Comparison of ENCODE assay signal across 8 mouse cellular contexts in the genomic region with DNA sequence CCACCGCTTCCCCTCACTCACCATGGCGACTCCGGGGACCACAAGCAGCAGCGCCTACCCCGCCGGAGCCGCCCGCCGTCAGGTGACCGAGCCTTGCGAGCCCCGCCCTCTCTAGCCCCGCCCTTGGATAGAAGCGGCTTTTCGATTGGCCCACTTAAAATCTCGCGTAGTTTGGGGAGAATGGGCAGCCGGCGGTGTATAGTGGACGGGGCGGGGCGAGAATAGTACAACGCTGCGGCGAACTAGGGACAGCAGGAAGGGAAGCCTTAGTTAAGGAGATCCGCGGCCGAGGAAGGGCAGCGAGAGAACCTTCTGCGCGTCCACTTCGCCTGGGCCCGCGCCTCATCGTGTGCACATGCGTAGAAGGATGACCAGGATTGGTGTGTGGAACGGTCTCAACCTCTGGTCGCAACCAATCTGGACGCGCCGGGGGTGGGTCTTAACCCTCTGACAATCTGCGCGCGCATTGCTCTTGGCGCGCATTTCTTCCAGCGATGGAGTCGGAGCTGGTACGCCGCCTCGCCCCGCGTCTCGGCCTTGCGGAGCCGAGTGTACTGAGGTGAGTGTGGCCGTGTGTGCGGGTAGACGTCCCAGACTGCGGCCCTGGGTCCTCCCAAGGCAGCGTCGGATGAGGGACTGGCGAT. TPM values are rescaled to one million over a fixed set of nuclear protein-coding genes. Genes with fewer than 3 reads are reported as not detected.
DNase-seq lines count a peak whose midpoint lies in the region; ATAC-seq lines count a peak whose summit lies in the region.

A gene (plus strand): TSS at position 199 of the 644 bp plus-strand sequence.
A gene (minus strand): TSS at position 369 of the 644 bp plus-strand sequence.

- no peaks in the 10 kb centered on the region for H3K9me3 ChIP-seq in heart, embryonic 14.5 days (ENCODE audit: control insufficient read depth, low read length)
- H3K9me3 ChIP-seq in liver, embryonic 13.5 days (replicated peaks): no peaks in the 10 kb centered on the region
- no peaks in the 10 kb centered on the region for H3K9me3 ChIP-seq in stomach, embryonic 16.5 days (replicated peaks; ENCODE audit: control insufficient read depth, low read length)

- peaks cover 0 to 33% of the 10 kb centered on the region in 2 experiments; a peak in 3 of 4 replicates for H3K4me1 ChIP-seq in heart, embryonic 14.5 days (ENCODE audit: control insufficient read depth in 2 of 2, insufficient read depth in 2 of 2, low read length in 2 of 2)
- peaks cover 43% of the 10 kb centered on the region for H3K4me1 ChIP-seq in liver, embryonic 13.5 days (replicated peaks)
- peaks cover 27% of the 10 kb centered on the region for H3K4me1 ChIP-seq in stomach, embryonic 16.5 days (ENCODE audit: control insufficient read depth, insufficient read depth, low read length)

- DNase-seq in c-Kit-negative CD71-positive TER-119-positive erythroid progenitor cells, embryonic 14.5 days (ENCODE audit: low read depth, low spot score): peak; percentile 99
- DNase-seq in fibroblast of lung, adult 2 months (ENCODE audit: low read depth): peak; percentile 86
- DNase-seq in kidney, postnatal 14 days: peak; percentile 98
- DNase-seq in liver, embryonic 13.5 days: peak; percentile 94
- peak; percentile 94 for DNase-seq in neural tube, embryonic 10.5 days (ENCODE audit: extremely low spot score, low spot score)

- H3K9ac ChIP-seq in heart, embryonic 14.5 days (ENCODE audit: low read length): peak within 1 kb of the TSS; percentile 90
- H3K9ac ChIP-seq in liver, embryonic 13.5 days: peak within 1 kb of the TSS; percentile 96
- peak within 1 kb of the TSS; percentile 91 for H3K9ac ChIP-seq in stomach, embryonic 16.5 days (ENCODE audit: low read length)

- WGBS in heart, embryonic 14.5 days: under 1% methylated on average over 63 of the region's 63 CpGs
- under 1% methylated on average over 63 of the region's 63 CpGs for WGBS in liver, embryonic 13.5 days (ENCODE audit: insufficient replicate concordance)
- WGBS in stomach, embryonic 16.5 days: under 1% methylated on average over 63 of the region's 63 CpGs

- no peaks in the 10 kb centered on the region for H3K27me3 ChIP-seq in heart, embryonic 14.5 days (ENCODE audit: control insufficient read depth, insufficient read depth, low read length)
- no peaks in the 10 kb centered on the region for H3K27me3 ChIP-seq in liver, embryonic 13.5 days
- no peaks in the 10 kb centered on the region for H3K27me3 ChIP-seq in stomach, embryonic 16.5 days (ENCODE audit: control insufficient read depth, insufficient read depth, low read length)

- H3K36me3 ChIP-seq in heart, embryonic 14.5 days (ENCODE audit: control insufficient read depth, insufficient read depth, low read length): peaks cover 34% of the 10 kb centered on the region
- peaks cover 29% of the 10 kb centered on the region for H3K36me3 ChIP-seq in liver, embryonic 13.5 days
- H3K36me3 ChIP-seq in stomach, embryonic 16.5 days (ENCODE audit: control insufficient read depth, insufficient read depth, low read length): peaks cover 10% of the 10 kb centered on the region; the same call in 1 of the 2 replicates

- peak within 1 kb of the TSS; percentile 81 for H3K4me2 ChIP-seq in heart, embryonic 14.5 days (ENCODE audit: low read length)
- peak within 1 kb of the TSS; percentile 81 for H3K4me2 ChIP-seq in liver, embryonic 13.5 days
- H3K4me2 ChIP-seq in stomach, embryonic 16.5 days (ENCODE audit: low read depth, low read length): peak within 1 kb of the TSS; percentile 82

- H3K27ac ChIP-seq in heart, embryonic 14.5 days (replicated peaks in 1 of 2; ENCODE audit: control insufficient read depth in 1 of 2, insufficient read depth in 1 of 2, low read depth in 2 of 2, low read length in 2 of 2): peak within 1 kb of the TSS; percentile 95 to 98
- H3K27ac ChIP-seq in liver, embryonic 13.5 days: peak within 1 kb of the TSS; percentile 91
- H3K27ac ChIP-seq in stomach, embryonic 16.5 days (ENCODE audit: low read length): peak within 1 kb of the TSS; percentile 98

- ATAC-seq in CD4-positive, CD25-positive, alpha-beta regulatory T cell, adult 4 months: peak; percentile 92
- peak; percentile 97 for ATAC-seq in heart, embryonic 14.5 days (ENCODE audit: insufficient number of reproducible peaks, insufficient read depth, low FRiP score, low read depth)
- ATAC-seq in liver, embryonic 13.5 days (ENCODE audit: low read depth): peak; percentile 96
- peak; percentile 99 for ATAC-seq in stomach, embryonic 16.5 days (ENCODE audit: insufficient read depth, low FRiP score)

- H3K4me3 ChIP-seq in heart, embryonic 14.5 days (ENCODE audit: control insufficient read depth in 1 of 2, insufficient read depth in 1 of 2, low read depth in 1 of 2, low read length in 2 of 2): peak within 1 kb of the TSS; percentile 96 to 99
- peak within 1 kb of the TSS; percentile 98 for H3K4me3 ChIP-seq in liver, embryonic 13.5 days (replicated peaks)
- H3K4me3 ChIP-seq in stomach, embryonic 16.5 days (replicated peaks; ENCODE audit: low read length): peak within 1 kb of the TSS; percentile 83

RNA-seq across cellular contexts. Expression of the first gene that starts in this region (rescaled TPM):
- 10 to 100 TPM; 32.6 to 34.9 TPM for polyA plus RNA-seq in CD4-positive, CD25-positive, alpha-beta regulatory T cell, adult 4 months (2017; shearing (Covaris generic))
- 61.7 and 61.8 TPM in 2 replicates for polyA plus RNA-seq in heart, embryonic 14.5 days (2014; fragmentation: Nextera tagmentation; extraction: Ambion mirVana)
- 113 and 120 TPM in 2 replicates for polyA plus RNA-seq in liver, embryonic 13.5 days (2015; fragmentation: Nextera tagmentation; extraction: Ambion mirVana)
- 76.8 and 78.2 TPM in 2 replicates for polyA plus RNA-seq in stomach, embryonic 16.5 days (2015; fragmentation: Nextera tagmentation; extraction: Ambion mirVana)

RNA-seq across cellular contexts. Expression of the second gene that starts in this region (rescaled TPM):
- 100 to 1,000 TPM in 1 of 2 experiments, 10 to 100 TPM in 1; 98.5 to 119 TPM for polyA plus RNA-seq in CD4-positive, CD25-positive, alpha-beta regulatory T cell, adult 4 months (2017; shearing (Covaris generic))
- 106 and 110 TPM in 2 replicates for polyA plus RNA-seq in heart, embryonic 14.5 days (2014; fragmentation: Nextera tagmentation; extraction: Ambion mirVana)
- polyA plus RNA-seq in liver, embryonic 13.5 days (2015; fragmentation: Nextera tagmentation; extraction: Ambion mirVana): 110 and 138 TPM in 2 replicates
- polyA plus RNA-seq in stomach, embryonic 16.5 days (2015; fragmentation: Nextera tagmentation; extraction: Ambion mirVana): 154 and 159 TPM in 2 replicates

Comparison
In these comparisons a context has a peak if more than half of its experiments do, and no peak if none do; other contexts are left out.
1. Peak in every context shown above with its lines: DNase-seq, ATAC-seq, H3K4me3 ChIP-seq and H3K27ac ChIP-seq.